Mouse (Mus musculus): ENCODE measurements at regions not wholly inside any gene's neighbourhood (a gene's known extent, or its start where the extent isn't known, plus 50 kb on each side); places are given as distances from the start of the nearest gene placed in this dataset.

DNA sequence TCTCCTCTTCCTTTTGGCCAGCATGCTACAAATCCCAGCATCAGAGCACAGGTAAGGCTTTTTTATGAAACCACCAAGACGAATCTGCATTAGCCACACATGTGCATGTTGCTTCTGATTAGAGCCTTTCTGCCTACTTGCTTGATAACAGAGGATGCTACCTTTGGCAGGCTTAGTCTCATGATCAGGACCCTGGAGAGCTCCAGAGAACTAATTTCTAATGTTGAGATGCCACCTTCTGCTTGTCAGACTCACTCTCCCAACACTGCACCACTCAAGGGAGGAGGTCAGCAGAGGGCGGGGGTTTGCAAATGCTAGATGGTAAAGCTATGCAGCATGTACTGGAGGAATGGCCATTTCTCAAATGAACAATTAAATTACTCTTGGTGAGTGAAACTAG is 571.6 kb downstream of the Defb40 start:
- Histone ChIP-seq H3K36me3 (ENCODE audit: control insufficient read depth, insufficient read depth, low read length, poor library complexity, severe bottlenecking) (no peaks in the 10 kb centered on the region), H3K9me3 (ENCODE audit: control insufficient read depth, insufficient read depth, low read depth, low read length) (no peaks in the 10 kb centered on the region), H3K9ac (ENCODE audit: insufficient read depth, low read depth, low read length, poor library complexity, severe bottlenecking) (no peak overlapping the region), H3K4me3 (ENCODE audit: insufficient read depth in 1 of 2, low read depth in 1 of 2, low read length in 2 of 2, poor library complexity in 1 of 2, severe bottlenecking in 1 of 2) (no peak overlapping the region), H3K27ac (ENCODE audit: insufficient read depth, low read depth, low read length, poor library complexity, severe bottlenecking) (no peak overlapping the region), H3K4me1 (ENCODE audit: control insufficient read depth in 2 of 2, insufficient read depth in 2 of 2, low read length in 2 of 2, poor library complexity in 1 of 2) (no peaks in the 10 kb centered on the region)
- no peak for TF ChIP-seq HCFC1 (IDR thresholded peaks at IDR 0.05; ENCODE audit: borderline replicate concordance, insufficient read depth, low read length)
- TF ChIP-seq ZC3H11A (IDR thresholded peaks at IDR 0.05; ENCODE audit: borderline replicate concordance, low read depth, low read length), result no peak
- no peak for TF ChIP-seq CHD2 (IDR thresholded peaks at IDR 0.05; ENCODE audit: low read depth, low read length)
- peak; percentile 47 for DNase-seq (ENCODE audit: low read depth, low spot score)
- in situ Hi-C loops (cut with MboI; ENCODE audit: low sequenced_read_pairs in 2 of 2, unreplicated experiment in 2 of 2), result no loop called here

DNA sequence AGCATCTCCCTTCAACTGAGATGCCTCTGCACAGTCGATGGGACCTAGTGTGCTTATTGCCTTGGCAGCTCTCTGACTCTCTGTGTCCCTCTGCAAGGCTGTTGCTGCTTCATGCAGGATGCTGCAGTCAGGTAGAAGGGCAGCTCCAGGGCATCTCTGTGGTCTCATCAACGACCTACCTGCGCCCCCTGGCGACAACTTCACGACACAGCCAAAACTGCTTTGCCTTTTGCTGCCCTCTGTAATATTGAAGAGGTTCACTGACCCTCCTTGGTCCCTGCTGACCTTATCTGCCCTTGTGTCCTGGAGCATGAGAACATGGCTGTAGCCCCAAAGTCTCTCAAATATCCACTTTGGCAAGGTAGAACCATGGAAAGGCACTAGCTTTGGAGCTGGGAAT is 589.7 kb downstream of the Defb40 start:
- in situ Hi-C loops (cut with MboI; ENCODE audit: low sequenced_read_pairs in 2 of 2, unreplicated experiment in 2 of 2), result no loop called here
- no peaks in the 10 kb centered on the region for H3K4me1 ChIP-seq (ENCODE audit: control insufficient read depth in 2 of 2, insufficient read depth in 2 of 2, low read length in 2 of 2, poor library complexity in 1 of 2)
- no peak overlapping the region for H3K9ac ChIP-seq (ENCODE audit: insufficient read depth, low read depth, low read length, poor library complexity, severe bottlenecking)
- no peak overlapping the region for H3K4me3 ChIP-seq (ENCODE audit: insufficient read depth in 1 of 2, low read depth in 1 of 2, low read length in 2 of 2, poor library complexity in 1 of 2, severe bottlenecking in 1 of 2)
- DNase-seq (ENCODE audit: low read depth, low spot score), result peak; percentile 51
- TF ChIP-seq ZNF384 (IDR thresholded peaks at IDR 0.05; ENCODE audit: low read depth, low read length) (no peak), MAFK (IDR thresholded peaks at IDR 0.05; ENCODE audit: insufficient read depth, low read depth, low read length) (no peak), HCFC1 (IDR thresholded peaks at IDR 0.05; ENCODE audit: borderline replicate concordance, insufficient read depth, low read length) (no peak), CHD2 (IDR thresholded peaks at IDR 0.05; ENCODE audit: low read depth, low read length) (no peak), ZC3H11A (IDR thresholded peaks at IDR 0.05; ENCODE audit: borderline replicate concordance, low read depth, low read length) (peak; percentile 57; the same call in 1 of the 2 replicates)
- no peak overlapping the region for H3K27ac ChIP-seq (ENCODE audit: insufficient read depth, low read depth, low read length, poor library complexity, severe bottlenecking)
- no peaks in the 10 kb centered on the region for H3K36me3 ChIP-seq (ENCODE audit: control insufficient read depth, insufficient read depth, low read length, poor library complexity, severe bottlenecking)
- H3K9me3 ChIP-seq (ENCODE audit: control insufficient read depth, insufficient read depth, low read depth, low read length), result no peaks in the 10 kb centered on the region

DNA sequence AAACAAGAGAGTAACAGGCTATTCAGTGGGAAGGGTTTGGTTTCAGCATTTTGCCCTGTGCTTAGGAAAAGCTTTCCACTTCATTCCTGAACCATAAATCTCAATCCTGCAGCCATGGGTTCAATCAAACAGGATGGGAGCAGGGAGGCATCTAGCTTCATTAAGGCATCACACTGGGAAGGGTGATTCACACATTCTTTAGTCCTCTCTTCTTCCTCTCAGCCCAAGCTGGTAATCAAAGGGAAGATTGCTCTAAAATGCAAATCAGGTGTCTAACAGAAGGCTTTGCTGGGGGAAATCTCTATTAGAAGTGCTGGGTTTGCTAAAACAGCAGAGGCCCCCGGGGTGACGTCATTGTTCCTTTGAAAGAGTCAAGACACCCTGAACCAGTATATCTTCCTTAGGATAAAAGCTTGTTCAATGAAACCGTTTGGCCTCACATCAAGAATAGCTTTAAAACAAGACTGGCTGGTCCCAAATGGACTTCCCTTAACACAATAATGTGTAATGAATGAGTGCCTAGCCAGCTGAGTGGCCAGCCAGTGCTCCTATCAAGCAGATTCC is 596.4 kb downstream of the Defb40 start:
- H3K4me1 ChIP-seq (ENCODE audit: control insufficient read depth in 2 of 2, insufficient read depth in 2 of 2, low read length in 2 of 2, poor library complexity in 1 of 2), result no peaks in the 10 kb centered on the region
- in situ Hi-C loops (cut with MboI; ENCODE audit: low sequenced_read_pairs in 2 of 2, unreplicated experiment in 2 of 2), result no loop called here
- DNase-seq (ENCODE audit: low read depth, low spot score), result no peak
- H3K36me3 ChIP-seq (ENCODE audit: control insufficient read depth, insufficient read depth, low read length, poor library complexity, severe bottlenecking), result no peaks in the 10 kb centered on the region
- TF ChIP-seq CHD2 (IDR thresholded peaks at IDR 0.05; ENCODE audit: low read depth, low read length) (no peak), ZNF384 (IDR thresholded peaks at IDR 0.05; ENCODE audit: low read depth, low read length) (no peak), ZC3H11A (IDR thresholded peaks at IDR 0.05; ENCODE audit: borderline replicate concordance, low read depth, low read length) (no peak), MAFK (IDR thresholded peaks at IDR 0.05; ENCODE audit: insufficient read depth, low read depth, low read length) (peak; percentile 15; the same call in 1 of the 2 replicates), HCFC1 (IDR thresholded peaks at IDR 0.05; ENCODE audit: borderline replicate concordance, insufficient read depth, low read length) (no peak)
- no peak overlapping the region for H3K9ac ChIP-seq (ENCODE audit: insufficient read depth, low read depth, low read length, poor library complexity, severe bottlenecking)
- no peak overlapping the region for H3K27ac ChIP-seq (ENCODE audit: insufficient read depth, low read depth, low read length, poor library complexity, severe bottlenecking)
- no peak overlapping the region for H3K4me3 ChIP-seq (ENCODE audit: insufficient read depth in 1 of 2, low read depth in 1 of 2, low read length in 2 of 2, poor library complexity in 1 of 2, severe bottlenecking in 1 of 2)
- no peaks in the 10 kb centered on the region for H3K9me3 ChIP-seq (ENCODE audit: control insufficient read depth, insufficient read depth, low read depth, low read length)

DNA sequence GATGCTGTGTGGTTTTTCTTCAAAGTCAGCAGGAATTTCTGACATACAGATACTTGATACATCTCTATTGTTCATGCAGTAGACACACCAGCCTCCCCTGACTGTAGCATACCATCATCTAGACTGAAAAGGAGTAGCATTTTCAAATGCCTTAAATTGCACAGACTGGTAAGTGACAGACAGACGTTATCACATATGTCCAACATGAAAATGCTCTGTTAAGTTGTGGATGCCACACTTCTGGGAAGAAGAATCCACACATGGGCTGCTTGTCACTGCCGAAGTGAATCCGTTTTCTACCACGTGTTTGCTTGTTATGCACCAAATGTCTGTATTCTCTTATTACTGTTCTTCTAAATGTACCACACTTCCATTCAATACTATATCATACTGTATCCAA is 629.3 kb downstream of the Defb40 start:
- in situ Hi-C loops (cut with MboI; ENCODE audit: low sequenced_read_pairs in 2 of 2, unreplicated experiment in 2 of 2), result no loop called here

DNA sequence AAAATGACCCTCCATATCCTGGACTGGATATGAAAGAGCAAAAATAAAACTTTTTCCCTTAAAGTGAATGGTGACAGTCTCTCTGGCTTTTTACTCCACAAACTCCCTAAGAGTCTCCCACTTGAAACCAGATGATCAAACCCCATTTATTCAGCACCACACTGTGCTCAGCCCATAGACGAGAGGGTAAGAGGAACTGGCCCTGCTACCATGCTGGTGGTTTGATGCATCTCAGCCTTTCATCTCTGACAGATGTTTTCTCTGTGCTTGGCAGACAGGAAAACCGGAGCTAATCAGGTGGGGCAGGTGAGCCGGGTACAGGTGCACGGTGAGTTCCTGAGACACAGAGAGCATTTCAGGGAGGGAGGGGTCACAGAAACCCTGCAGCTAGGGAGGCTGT is 631.8 kb downstream of the Defb40 start:
- no peak overlapping the region for H3K9ac ChIP-seq (ENCODE audit: insufficient read depth, low read depth, low read length, poor library complexity, severe bottlenecking)
- TF ChIP-seq ZC3H11A (IDR thresholded peaks at IDR 0.05; ENCODE audit: borderline replicate concordance, low read depth, low read length) (no peak), CHD2 (IDR thresholded peaks at IDR 0.05; ENCODE audit: low read depth, low read length) (no peak), HCFC1 (IDR thresholded peaks at IDR 0.05; ENCODE audit: borderline replicate concordance, insufficient read depth, low read length) (no peak), ZNF384 (IDR thresholded peaks at IDR 0.05; ENCODE audit: low read depth, low read length) (no peak), MAFK (IDR thresholded peaks at IDR 0.05; ENCODE audit: insufficient read depth, low read depth, low read length) (no peak)
- H3K36me3 ChIP-seq (ENCODE audit: control insufficient read depth, insufficient read depth, low read length, poor library complexity, severe bottlenecking), result no peaks in the 10 kb centered on the region
- no peak overlapping the region for H3K27ac ChIP-seq (ENCODE audit: insufficient read depth, low read depth, low read length, poor library complexity, severe bottlenecking)
- H3K4me3 ChIP-seq (ENCODE audit: insufficient read depth in 1 of 2, low read depth in 1 of 2, low read length in 2 of 2, poor library complexity in 1 of 2, severe bottlenecking in 1 of 2), result no peak overlapping the region
- in situ Hi-C loops (cut with MboI; ENCODE audit: low sequenced_read_pairs in 2 of 2, unreplicated experiment in 2 of 2), result no loop called here
- no peaks in the 10 kb centered on the region for H3K9me3 ChIP-seq (ENCODE audit: control insufficient read depth, insufficient read depth, low read depth, low read length)
- no peak for DNase-seq (ENCODE audit: low read depth, low spot score)
- no peaks in the 10 kb centered on the region for H3K4me1 ChIP-seq (ENCODE audit: control insufficient read depth in 2 of 2, insufficient read depth in 2 of 2, low read length in 2 of 2, poor library complexity in 1 of 2)

More for the DNA sequence above, 629.3 kb downstream of the Defb40 start:
- H3K9me3 ChIP-seq (ENCODE audit: control insufficient read depth, insufficient read depth, low read depth, low read length), result no peaks in the 10 kb centered on the region
- no peak overlapping the region for H3K4me3 ChIP-seq (ENCODE audit: insufficient read depth in 1 of 2, low read depth in 1 of 2, low read length in 2 of 2, poor library complexity in 1 of 2, severe bottlenecking in 1 of 2)
- H3K4me1 ChIP-seq (ENCODE audit: control insufficient read depth in 2 of 2, insufficient read depth in 2 of 2, low read length in 2 of 2, poor library complexity in 1 of 2), result no peaks in the 10 kb centered on the region
- no peak for TF ChIP-seq MAFK (IDR thresholded peaks at IDR 0.05; ENCODE audit: insufficient read depth, low read depth, low read length)
- TF ChIP-seq ZC3H11A (IDR thresholded peaks at IDR 0.05; ENCODE audit: borderline replicate concordance, low read depth, low read length), result no peak
- TF ChIP-seq ZNF384 (IDR thresholded peaks at IDR 0.05; ENCODE audit: low read depth, low read length), result no peak
- no peak for TF ChIP-seq CHD2 (IDR thresholded peaks at IDR 0.05; ENCODE audit: low read depth, low read length)
- no peak for TF ChIP-seq HCFC1 (IDR thresholded peaks at IDR 0.05; ENCODE audit: borderline replicate concordance, insufficient read depth, low read length)
- no peak overlapping the region for H3K9ac ChIP-seq (ENCODE audit: insufficient read depth, low read depth, low read length, poor library complexity, severe bottlenecking)
- no peaks in the 10 kb centered on the region for H3K36me3 ChIP-seq (ENCODE audit: control insufficient read depth, insufficient read depth, low read length, poor library complexity, severe bottlenecking)
- no peak overlapping the region for H3K27ac ChIP-seq (ENCODE audit: insufficient read depth, low read depth, low read length, poor library complexity, severe bottlenecking)
- DNase-seq (ENCODE audit: low read depth, low spot score), result no peak
